Mouse (Mus musculus) thymus, adult 2 months (tissue): ENCODE measurements around the gene Kif23.

Source experiments
- CTCF ChIP-seq: fragments of 200-500 bp; IDR thresholded peaks from 2 replicates; pipeline ENCODE4 v1.5.1; 2012; ENCODE audit warnings: mild to moderate bottlenecking, control low read depth, low read length, moderate library complexity, borderline replicate concordance; ENCODE audit not compliant: control insufficient read depth, poor library complexity, insufficient read depth; ENCODE audit errors: extremely low read depth
- POLR2A ChIP-seq: fragments of 200-500 bp; IDR thresholded peaks from 2 replicates; pipeline ENCODE4 v1.6.1; 2012; ENCODE audit warnings: mild to moderate bottlenecking, low read length, control low read depth, moderate library complexity; ENCODE audit not compliant: control insufficient read depth, poor library complexity, insufficient read depth; ENCODE audit errors: extremely low read depth

- TF ChIP-seq POLR2A = no peak
- no peak for TF ChIP-seq CTCF
These were observed 44.6 kb upstream of the Kif23 start for GRCm38 (mm10) chr9:61991158-61991557.
